Mouse (Mus musculus): ENCODE measurements at regions not wholly inside any gene's neighbourhood (a gene's known extent, or its start where the extent isn't known, plus 50 kb on each side); places are given as distances from the start of the nearest gene placed in this dataset.

- TF ChIP-seq POLR2A (IDR thresholded peaks at IDR 0.05; ENCODE audit: insufficient read length, low read depth) = no peak
- no peak for TF ChIP-seq REST (IDR thresholded peaks at IDR 0.05; ENCODE audit: insufficient read depth, insufficient read length)
- peak; percentile 6 for TF ChIP-seq USF1 (IDR thresholded peaks at IDR 0.05; ENCODE audit: low read depth)
- no peak for TF ChIP-seq POLR2AphosphoS2 (IDR thresholded peaks at IDR 0.05; ENCODE audit: insufficient read length, low read depth)
- no peak for TF ChIP-seq CEBPB (IDR thresholded peaks at IDR 0.05; ENCODE audit: insufficient read depth, poor library complexity, severe bottlenecking)
- TF ChIP-seq E2F4 (IDR thresholded peaks at IDR 0.05; ENCODE audit: insufficient read depth) = no peak
- no peak for TF ChIP-seq MAX (IDR thresholded peaks at IDR 0.05; ENCODE audit: low read depth)
- no peak for TF ChIP-seq MYOG (IDR thresholded peaks at IDR 0.05; ENCODE audit: control insufficient read depth in 1 of 3, insufficient read depth in 1 of 3, insufficient read length in 2 of 3, low read depth in 2 of 3)
- TF ChIP-seq TCF12 (IDR thresholded peaks at IDR 0.05; ENCODE audit: insufficient read depth, poor library complexity, severe bottlenecking) = no peak
- no peak for TF ChIP-seq SRF (IDR thresholded peaks at IDR 0.05; ENCODE audit: control insufficient read depth, insufficient read length, low read depth)
These were observed 126.6 kb upstream of the Klf4 start for GRCm38 (mm10) chr4:55658904-55659303.

Measured in myocyte (in vitro differentiated cells).